Mouse (Mus musculus): ENCODE measurements around the gene Schip1. TPM values are rescaled to one million over a fixed set of nuclear protein-coding genes. Genes with fewer than 3 reads are reported as not detected.

Schip1 gene
- polyA plus RNA-seq, 1 experiment from 2014 or later = 76.9 TPM

DNA sequence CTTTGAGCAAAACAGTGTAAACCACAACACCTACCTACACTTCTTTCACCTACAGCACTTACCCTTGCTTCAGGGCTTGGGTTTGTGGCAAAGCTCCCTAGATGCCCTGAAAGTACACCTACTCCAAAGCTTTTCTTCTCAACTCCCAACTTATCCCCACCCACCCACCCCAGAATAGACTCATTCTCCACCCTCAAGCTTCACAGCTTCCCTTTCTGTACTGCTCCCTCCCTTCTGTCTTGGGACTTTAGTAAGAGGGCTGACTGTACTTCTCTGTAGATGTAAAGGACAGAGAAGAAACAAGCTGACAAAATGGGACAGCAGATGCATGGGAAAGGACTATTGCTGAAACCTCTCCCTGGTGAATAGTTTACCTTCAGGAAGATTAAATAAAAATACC lies 303.4 kb downstream of the Schip1 start:
- Histone ChIP-seq H3K9ac (ENCODE audit: low read length) (no peak overlapping the region), H3K4me2 (ENCODE audit: low read depth, low read length, severe bottlenecking) (no peak overlapping the region), H3K27ac (ENCODE audit: low read depth, low read length) (no peak overlapping the region), H3K27me3 (ENCODE audit: control insufficient read depth, insufficient read depth, low read length) (no peaks in the 10 kb centered on the region), H3K4me3 (ENCODE audit: low read depth, low read length) (no peak overlapping the region), H3K36me3 (ENCODE audit: control insufficient read depth, insufficient read depth, low read length) (no peaks in the 10 kb centered on the region), H3K9me3 (ENCODE audit: control insufficient read depth, low read length) (no peaks in the 10 kb centered on the region), H3K4me1 (replicated peaks; ENCODE audit: control insufficient read depth, insufficient read depth, low read length) (no peaks in the 10 kb centered on the region)
- no peak for ATAC-seq (replicated peaks; ENCODE audit: low FRiP score)
- no peak for DNase-seq (ENCODE audit: low spot score)

DNA sequence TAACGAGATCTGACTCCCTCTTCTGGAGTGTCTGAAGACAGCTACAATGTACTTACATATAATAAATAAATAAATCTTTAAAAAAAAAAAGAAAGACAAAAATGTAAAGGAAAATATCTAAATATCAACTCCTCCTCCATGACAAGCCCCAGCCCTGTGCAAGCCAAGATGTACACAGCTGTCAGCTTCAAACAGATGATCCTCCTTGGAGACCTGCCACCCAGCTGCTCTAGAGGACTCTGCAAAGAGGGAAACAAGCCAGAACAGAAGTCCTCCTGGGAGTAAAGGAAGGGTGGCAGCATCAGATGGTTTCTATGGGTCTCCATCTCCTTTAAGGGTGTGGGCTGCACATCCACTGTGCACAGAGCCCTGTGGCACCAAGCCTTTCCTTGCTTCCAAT lies 308.3 kb downstream of the Schip1 start:
- H3K4me3 ChIP-seq (ENCODE audit: low read depth, low read length) = no peak overlapping the region
- no peaks in the 10 kb centered on the region for H3K36me3 ChIP-seq (ENCODE audit: control insufficient read depth, insufficient read depth, low read length)
- H3K27me3 ChIP-seq (ENCODE audit: control insufficient read depth, insufficient read depth, low read length) = no peaks in the 10 kb centered on the region
- WGBS = no CpG with 5 or more reads among the region's 1 CpGs
- DNase-seq (ENCODE audit: low spot score) (no peak), ATAC-seq (replicated peaks; ENCODE audit: low FRiP score) (no peak)
- H3K4me2 ChIP-seq (ENCODE audit: low read depth, low read length, severe bottlenecking) = no peak overlapping the region
- no peak overlapping the region for H3K9ac ChIP-seq (ENCODE audit: low read length)
- no peak overlapping the region for H3K27ac ChIP-seq (ENCODE audit: low read depth, low read length)
- no peaks in the 10 kb centered on the region for H3K4me1 ChIP-seq (replicated peaks; ENCODE audit: control insufficient read depth, insufficient read depth, low read length)
- H3K9me3 ChIP-seq (ENCODE audit: control insufficient read depth, low read length) = no peaks in the 10 kb centered on the region

DNA sequence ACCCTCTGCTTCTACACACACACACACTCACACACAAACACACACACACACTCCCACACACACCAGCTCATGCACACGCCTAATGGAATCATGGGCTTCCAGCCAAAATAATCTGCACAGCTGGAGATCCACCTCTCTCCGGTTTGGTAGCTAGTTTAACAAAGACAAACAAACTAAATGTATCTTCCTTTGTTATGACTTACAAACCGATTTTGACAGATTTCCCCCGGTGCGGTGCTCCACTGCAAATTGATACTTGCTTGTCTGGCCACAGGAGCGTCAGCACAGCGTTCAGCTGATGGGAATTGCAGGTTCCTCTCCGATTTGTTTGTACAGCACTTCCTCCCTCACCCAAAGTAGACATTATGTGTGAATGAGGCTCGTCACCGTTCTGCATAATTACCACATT lies 310.5 kb downstream of the Schip1 start:
- ATAC-seq (replicated peaks; ENCODE audit: low FRiP score) = no peak
- no peak overlapping the region for H3K4me2 ChIP-seq (ENCODE audit: low read depth, low read length, severe bottlenecking)

DNA sequence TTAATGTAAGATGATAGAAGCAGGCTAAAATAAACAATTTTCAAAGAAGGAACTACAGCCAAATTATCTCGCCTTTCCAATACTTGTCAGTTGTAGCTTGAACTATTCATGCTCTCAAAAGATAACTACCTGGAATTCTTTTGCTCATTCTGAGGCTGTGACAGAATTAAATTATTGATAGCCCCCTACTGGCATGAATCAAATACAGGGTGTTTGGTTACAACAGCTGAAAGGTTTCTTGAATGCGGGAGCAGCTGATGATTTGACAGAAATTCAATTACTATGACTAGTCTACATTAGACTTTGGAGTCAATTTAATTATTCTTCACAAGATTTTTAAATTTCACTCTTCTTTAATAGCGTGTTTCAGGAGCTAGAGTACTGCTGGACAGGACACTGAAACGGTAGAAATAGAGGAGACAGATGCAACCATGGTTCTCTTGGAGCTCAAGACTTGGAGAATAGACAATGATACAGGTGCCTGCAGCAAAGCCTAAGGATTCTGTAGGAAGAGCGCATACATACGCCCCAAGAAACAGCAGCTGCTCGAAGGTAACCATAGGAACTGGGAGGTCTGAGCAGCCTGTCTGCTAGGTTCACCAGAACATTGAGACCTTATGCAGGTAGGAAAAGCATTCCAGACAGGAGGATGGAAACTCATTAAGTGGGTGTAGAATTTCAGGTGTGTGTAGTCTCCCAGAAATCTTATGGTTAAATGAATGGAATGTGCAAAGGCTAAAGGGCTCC lies 313.0 kb downstream of the Schip1 start:
- WGBS = 76% methylated on average over 7 of the region's 7 CpGs
- DNase-seq (ENCODE audit: low spot score) (no peak), ATAC-seq (replicated peaks; ENCODE audit: low FRiP score) (no peak)
- no peak overlapping the region for H3K9ac ChIP-seq (ENCODE audit: low read length)
- H3K4me2 ChIP-seq (ENCODE audit: low read depth, low read length, severe bottlenecking) = no peak overlapping the region
- no peaks in the 10 kb centered on the region for H3K4me1 ChIP-seq (replicated peaks; ENCODE audit: control insufficient read depth, insufficient read depth, low read length)
- H3K27me3 ChIP-seq (ENCODE audit: control insufficient read depth, insufficient read depth, low read length) = no peaks in the 10 kb centered on the region
- H3K4me3 ChIP-seq (ENCODE audit: low read depth, low read length) = no peak overlapping the region
- H3K9me3 ChIP-seq (ENCODE audit: control insufficient read depth, low read length) = no peaks in the 10 kb centered on the region
- H3K36me3 ChIP-seq (ENCODE audit: control insufficient read depth, insufficient read depth, low read length) = no peaks in the 10 kb centered on the region
- H3K27ac ChIP-seq (ENCODE audit: low read depth, low read length) = no peak overlapping the region

More for the DNA sequence above, 310.5 kb downstream of the Schip1 start:
- 65% methylated on average over 10 of the region's 10 CpGs for WGBS
- Histone ChIP-seq H3K4me3 (ENCODE audit: low read depth, low read length) (no peak overlapping the region), H3K27ac (ENCODE audit: low read depth, low read length) (no peak overlapping the region), H3K36me3 (ENCODE audit: control insufficient read depth, insufficient read depth, low read length) (no peaks in the 10 kb centered on the region), H3K9me3 (ENCODE audit: control insufficient read depth, low read length) (no peaks in the 10 kb centered on the region), H3K9ac (ENCODE audit: low read length) (no peak overlapping the region), H3K4me1 (replicated peaks; ENCODE audit: control insufficient read depth, insufficient read depth, low read length) (no peaks in the 10 kb centered on the region), H3K27me3 (ENCODE audit: control insufficient read depth, insufficient read depth, low read length) (no peaks in the 10 kb centered on the region)
- DNase-seq (ENCODE audit: low spot score) = no peak

- ATAC-seq (replicated peaks; ENCODE audit: low FRiP score) (no peak), DNase-seq (ENCODE audit: low spot score) (no peak)
- Histone ChIP-seq H3K4me3 (ENCODE audit: low read depth, low read length) (no peak overlapping the region), H3K36me3 (ENCODE audit: control insufficient read depth, insufficient read depth, low read length) (no peaks in the 10 kb centered on the region), H3K9ac (ENCODE audit: low read length) (no peak overlapping the region), H3K9me3 (ENCODE audit: control insufficient read depth, low read length) (no peaks in the 10 kb centered on the region), H3K4me2 (ENCODE audit: low read depth, low read length, severe bottlenecking) (no peak overlapping the region), H3K27ac (ENCODE audit: low read depth, low read length) (no peak overlapping the region), H3K4me1 (replicated peaks; ENCODE audit: control insufficient read depth, insufficient read depth, low read length) (no peaks in the 10 kb centered on the region), H3K27me3 (ENCODE audit: control insufficient read depth, insufficient read depth, low read length) (no peaks in the 10 kb centered on the region)
- WGBS = 88% methylated on average over 2 of the region's 2 CpGs
Measured at GRCm38 (mm10) chr3:68378799-68379198, 314.2 kb downstream of the Schip1 start.

GRCm38 (mm10) chr3:68379242-68379641 lies 314.6 kb downstream of the Schip1 start:
- H3K27me3 ChIP-seq (ENCODE audit: control insufficient read depth, insufficient read depth, low read length) = no peaks in the 10 kb centered on the region
- no peak overlapping the region for H3K4me3 ChIP-seq (ENCODE audit: low read depth, low read length)
- no peaks in the 10 kb centered on the region for H3K9me3 ChIP-seq (ENCODE audit: control insufficient read depth, low read length)
- DNase-seq (ENCODE audit: low spot score) (no peak), ATAC-seq (replicated peaks; ENCODE audit: low FRiP score) (no peak)
- no peak overlapping the region for H3K27ac ChIP-seq (ENCODE audit: low read depth, low read length)
- H3K4me1 ChIP-seq (replicated peaks; ENCODE audit: control insufficient read depth, insufficient read depth, low read length) = no peaks in the 10 kb centered on the region
- H3K4me2 ChIP-seq (ENCODE audit: low read depth, low read length, severe bottlenecking) = no peak overlapping the region
- no peak overlapping the region for H3K9ac ChIP-seq (ENCODE audit: low read length)
- WGBS = 63% methylated on average over 7 of the region's 7 CpGs
- no peaks in the 10 kb centered on the region for H3K36me3 ChIP-seq (ENCODE audit: control insufficient read depth, insufficient read depth, low read length)

- Histone ChIP-seq H3K27ac (ENCODE audit: low read depth, low read length) (no peak overlapping the region), H3K9me3 (ENCODE audit: control insufficient read depth, low read length) (no peaks in the 10 kb centered on the region), H3K4me3 (ENCODE audit: low read depth, low read length) (no peak overlapping the region), H3K27me3 (ENCODE audit: control insufficient read depth, insufficient read depth, low read length) (no peaks in the 10 kb centered on the region), H3K9ac (ENCODE audit: low read length) (no peak overlapping the region), H3K4me1 (replicated peaks; ENCODE audit: control insufficient read depth, insufficient read depth, low read length) (no peaks in the 10 kb centered on the region), H3K36me3 (ENCODE audit: control insufficient read depth, insufficient read depth, low read length) (no peaks in the 10 kb centered on the region), H3K4me2 (ENCODE audit: low read depth, low read length, severe bottlenecking) (no peak overlapping the region)
- DNase-seq (ENCODE audit: low spot score) (no peak), ATAC-seq (replicated peaks; ENCODE audit: low FRiP score) (no peak)
Measured at GRCm38 (mm10) chr3:68383672-68384071, 319.1 kb downstream of the Schip1 start.

GRCm38 (mm10) chr3:68385544-68385943 lies 320.9 kb downstream of the Schip1 start:
- no peak for ATAC-seq (replicated peaks; ENCODE audit: low FRiP score)
- H3K9ac ChIP-seq (ENCODE audit: low read length) = no peak overlapping the region
- no peaks in the 10 kb centered on the region for H3K4me1 ChIP-seq (replicated peaks; ENCODE audit: control insufficient read depth, insufficient read depth, low read length)
- 88% methylated on average over 3 of the region's 3 CpGs for WGBS
- no peak overlapping the region for H3K4me2 ChIP-seq (ENCODE audit: low read depth, low read length, severe bottlenecking)
- H3K4me3 ChIP-seq (ENCODE audit: low read depth, low read length) = no peak overlapping the region
- H3K27ac ChIP-seq (ENCODE audit: low read depth, low read length) = no peak overlapping the region
- H3K27me3 ChIP-seq (ENCODE audit: control insufficient read depth, insufficient read depth, low read length) = no peaks in the 10 kb centered on the region
- H3K36me3 ChIP-seq (ENCODE audit: control insufficient read depth, insufficient read depth, low read length) = no peaks in the 10 kb centered on the region
- H3K9me3 ChIP-seq (ENCODE audit: control insufficient read depth, low read length) = no peaks in the 10 kb centered on the region
- no peak for DNase-seq (ENCODE audit: low spot score)

- WGBS = 93% methylated on average over 3 of the region's 3 CpGs
- no peak overlapping the region for H3K4me3 ChIP-seq (ENCODE audit: low read depth, low read length)
- H3K9ac ChIP-seq (ENCODE audit: low read length) = no peak overlapping the region
- H3K4me1 ChIP-seq (replicated peaks; ENCODE audit: control insufficient read depth, insufficient read depth, low read length) = no peaks in the 10 kb centered on the region
- no peaks in the 10 kb centered on the region for H3K36me3 ChIP-seq (ENCODE audit: control insufficient read depth, insufficient read depth, low read length)
- H3K9me3 ChIP-seq (ENCODE audit: control insufficient read depth, low read length) = no peaks in the 10 kb centered on the region
- H3K4me2 ChIP-seq (ENCODE audit: low read depth, low read length, severe bottlenecking) = no peak overlapping the region
- H3K27ac ChIP-seq (ENCODE audit: low read depth, low read length) = no peak overlapping the region
- DNase-seq (ENCODE audit: low spot score) (no peak), ATAC-seq (replicated peaks; ENCODE audit: low FRiP score) (no peak)
- H3K27me3 ChIP-seq (ENCODE audit: control insufficient read depth, insufficient read depth, low read length) = no peaks in the 10 kb centered on the region
Measured at GRCm38 (mm10) chr3:68388023-68388422, 323.4 kb downstream of the Schip1 start.
